ENCODE assay signal across 10 mouse cellular contexts in genomic region chr1:55886383-55887070, GRCm38 (mm10).
A peak's percentile ranks its signal among the peaks of the same experiment; 100 is the strongest.
DNase-seq lines count a peak whose midpoint lies in the region; ATAC-seq lines count a peak whose summit lies in the region.
"Had no signal": no experiment of that assay in that cellular context is flagged by ENCODE, and none has a peak within 500 bp of the region (broad histone marks: within the 10 kb centered on the region; RNA-seq: fewer than 3 reads in every experiment).

No protein-coding gene starts in this region.

- WGBS in midbrain, embryonic 15.5 days, result 10% methylated on average over 5 of the region's 5 CpGs

- ATAC-seq in hematopoietic stem cell, adult 5-6 weeks (replicated peaks in 1 of 2; ENCODE audit: insufficient read depth in 1 of 2, low FRiP score in 2 of 2, low TSS enrichment in 1 of 2, low read depth in 1 of 2, poor library complexity in 2 of 2, severe bottlenecking in 2 of 2), result peak; percentile 46 to 52; a peak in 2 of 4 replicates
- ATAC-seq in midbrain, embryonic 15.5 days (replicated peaks), result peak; percentile 53

- no peak overlapping the region for H3K4me2 ChIP-seq in midbrain, embryonic 15.5 days
- H3K4me2 ChIP-seq: embryonic facial prominence, embryonic 12.5 days had no signal

- no peak overlapping the region for H3K4me3 ChIP-seq in midbrain, embryonic 15.5 days
- H3K4me3 ChIP-seq: embryonic facial prominence, embryonic 12.5 days had no signal

- no peak overlapping the region for H3K27ac ChIP-seq in midbrain, embryonic 15.5 days
- H3K27ac ChIP-seq: embryonic facial prominence, embryonic 12.5 days; macrophage had no signal

- H3K36me3 ChIP-seq in midbrain, embryonic 15.5 days (replicated peaks), result no peaks in the 10 kb centered on the region
- H3K36me3 ChIP-seq: embryonic facial prominence, embryonic 12.5 days had no signal

- no peaks in the 10 kb centered on the region for H3K9me3 ChIP-seq in midbrain, embryonic 15.5 days
- H3K9me3 ChIP-seq: embryonic facial prominence, embryonic 12.5 days had no signal

- intact Hi-C loops in heart, postnatal 25 days (cut with DNase I), result loop anchor here (2.0 to 5.0 kb wide), 2 partner anchors 1318 to 1506 kb away; no protein-coding TSS in a partner anchor

- H3K27me3 ChIP-seq in midbrain, embryonic 15.5 days (replicated peaks), result peaks cover 57% of the 10 kb centered on the region

- peaks cover 28% of the 10 kb centered on the region for H3K4me1 ChIP-seq in midbrain, embryonic 15.5 days

- peak; percentile 74 for DNase-seq in heart, postnatal 4 days
- no peak for DNase-seq in heart, postnatal 25 days (ENCODE audit: low spot score)
- peak; percentile 9 for DNase-seq in MEL-GATA-1-ER (ENCODE audit: extremely low read depth, low read depth)
- DNase-seq in cerebellum, postnatal 25 days, result peak; percentile 39 to 67
- peak; percentile 79 to 82 for DNase-seq in left cerebral cortex, adult 18-20 months (ENCODE audit: low spot score in 2 of 2)
- no peak for DNase-seq in natural killer cell, adult 2 months (ENCODE audit: low spot score in 2 of 2)

- H3K9ac ChIP-seq in midbrain, embryonic 15.5 days, result no peak overlapping the region
- H3K9ac ChIP-seq: embryonic facial prominence, embryonic 12.5 days had no signal

Comparison
In these comparisons a context has a peak if more than half of its experiments do, and no peak if none do; other contexts are left out.
1. DNase-seq: peak in heart, postnatal 4 days (single experiment), MEL-GATA-1-ER (single experiment), cerebellum, postnatal 25 days (2 of 2) and left cerebral cortex, adult 18-20 months (2 of 2); none in heart, postnatal 25 days (single experiment) and natural killer cell, adult 2 months (0 of 2).